ENCODE assay signal across 23 mouse cellular contexts in genomic region chr13:55163553-55163952, GRCm38 (mm10). TPM values are rescaled to one million over a fixed set of nuclear protein-coding genes. Genes with fewer than 3 reads are reported as not detected.
DNase-seq lines count a peak whose midpoint lies in the region; ATAC-seq and TF ChIP-seq lines count a peak whose summit lies in the region.
"Had no signal": no experiment of that assay in that cellular context is flagged by ENCODE, and none has a peak within 500 bp of the region (broad histone marks: within the 10 kb centered on the region; RNA-seq: fewer than 3 reads in every experiment).

No protein-coding gene starts in this region.

- peaks cover 10% of the 10 kb centered on the region for H3K4me1 ChIP-seq in kidney, embryonic 16.5 days (ENCODE audit: insufficient read depth, low read length)
- no peaks in the 10 kb centered on the region for H3K4me1 ChIP-seq in intestine, embryonic 16.5 days (ENCODE audit: control insufficient read depth, insufficient read depth, low read length)
- no peaks in the 10 kb centered on the region for H3K4me1 ChIP-seq in thymus, adult 2 months (replicated peaks; ENCODE audit: control insufficient read depth, insufficient read depth, low read length)
- H3K4me1 ChIP-seq: embryonic facial prominence, embryonic 13.5 days; heart, embryonic 10.5 days; limb, embryonic 15.5 days had no signal

- no peak for TF ChIP-seq POLR2A in thymus, adult 2 months (IDR thresholded peaks at IDR 0.05; ENCODE audit: control insufficient read depth, extremely low read depth, insufficient read depth, low read length, poor library complexity)

- no peak for TF ChIP-seq CTCF in thymus, adult 2 months (IDR thresholded peaks at IDR 0.05; ENCODE audit: borderline replicate concordance, control insufficient read depth, extremely low read depth, insufficient read depth, low read length, poor library complexity)

- no peaks in the 10 kb centered on the region for H3K9me3 ChIP-seq in kidney, embryonic 16.5 days (ENCODE audit: low read length)
- H3K9me3 ChIP-seq in intestine, embryonic 16.5 days (ENCODE audit: control insufficient read depth, low read length), result no peaks in the 10 kb centered on the region
- H3K9me3 ChIP-seq: embryonic facial prominence, embryonic 13.5 days; heart, embryonic 10.5 days; limb, embryonic 15.5 days; midbrain, embryonic 13.5 days; neural tube, embryonic 15.5 days had no signal

- no peak overlapping the region for H3K27ac ChIP-seq in kidney, embryonic 16.5 days (ENCODE audit: low read length)
- no peak overlapping the region for H3K27ac ChIP-seq in intestine, embryonic 16.5 days (ENCODE audit: low read length)
- H3K27ac ChIP-seq in thymus, adult 2 months (ENCODE audit: control insufficient read depth, insufficient read depth, low read length), result no peak overlapping the region
- H3K27ac ChIP-seq: embryonic facial prominence, embryonic 13.5 days; heart, embryonic 10.5 days; limb, embryonic 15.5 days; midbrain, embryonic 13.5 days; neural tube, embryonic 15.5 days had no signal

- H3K4me3 ChIP-seq in kidney, embryonic 16.5 days (ENCODE audit: low read length), result no peak overlapping the region
- no peak overlapping the region for H3K4me3 ChIP-seq in intestine, embryonic 16.5 days (ENCODE audit: low read length)
- no peak overlapping the region for H3K4me3 ChIP-seq in thymus, adult 2 months (ENCODE audit: control insufficient read depth, insufficient read depth, low read length)
- H3K4me3 ChIP-seq: embryonic facial prominence, embryonic 13.5 days; heart, embryonic 10.5 days; limb, embryonic 15.5 days; midbrain, embryonic 13.5 days; myocyte; neural tube, embryonic 15.5 days had no signal

- no peak overlapping the region for H3K4me2 ChIP-seq in kidney, embryonic 16.5 days (replicated peaks; ENCODE audit: low read depth, low read length)
- no peak overlapping the region for H3K4me2 ChIP-seq in intestine, embryonic 16.5 days (ENCODE audit: low read depth, low read length)
- H3K4me2 ChIP-seq: embryonic facial prominence, embryonic 13.5 days; limb, embryonic 15.5 days; midbrain, embryonic 13.5 days; neural tube, embryonic 15.5 days had no signal

- no peaks in the 10 kb centered on the region for H3K27me3 ChIP-seq in kidney, embryonic 16.5 days (ENCODE audit: insufficient read depth, low read length)
- no peaks in the 10 kb centered on the region for H3K27me3 ChIP-seq in intestine, embryonic 16.5 days (replicated peaks; ENCODE audit: control insufficient read depth, insufficient read depth, low read length)
- H3K27me3 ChIP-seq in thymus, adult 2 months (ENCODE audit: control insufficient read depth, insufficient read depth, low read length), result no peaks in the 10 kb centered on the region
- H3K27me3 ChIP-seq: embryonic facial prominence, embryonic 13.5 days; limb, embryonic 15.5 days; midbrain, embryonic 13.5 days; neural tube, embryonic 15.5 days had no signal

- ATAC-seq in kidney, embryonic 16.5 days (ENCODE audit: low FRiP score, low TSS enrichment), result 0 out of 2 replicates have a peak, but pooled peaks have one; percentile 17
- peak; percentile 41; the same call in 1 of the 2 replicates for ATAC-seq in intestine, embryonic 16.5 days
- ATAC-seq: midbrain, embryonic 13.5 days had no signal

- intact Hi-C loops in left cerebral cortex, postnatal 36 days (cut with DNase I), result no loop called here

- DNase-seq in kidney, adult 11 months, result no peak
- peak; percentile 54 to 63 for DNase-seq in kidney, postnatal 25 days
- DNase-seq in lung, postnatal 14 days, result peak; percentile 67
- DNase-seq in left cerebral cortex, postnatal 36 days (ENCODE audit: low spot score in 2 of 2), result no peak
- no peak for DNase-seq in thymus, adult 2 months
- DNase-seq in adrenal gland, postnatal 14 days, result no peak
- DNase-seq: cerebellum, adult 8-10 months; gastrocnemius, postnatal 14 days; layer of hippocampus, adult 9-11 months had no signal

- WGBS in kidney, embryonic 16.5 days, result 50% methylated on average over 5 of the region's 5 CpGs
- WGBS in intestine, embryonic 16.5 days, result 37% methylated on average over 5 of the region's 5 CpGs
- WGBS in thymus, adult 2 months, result 86% methylated on average over 5 of the region's 5 CpGs

- peaks cover 29% of the 10 kb centered on the region; the same call in 1 of the 2 replicates for H3K36me3 ChIP-seq in kidney, embryonic 16.5 days (ENCODE audit: insufficient read depth, low read length)
- H3K36me3 ChIP-seq in intestine, embryonic 16.5 days (ENCODE audit: control insufficient read depth, insufficient read depth, low read length), result peaks cover 5% of the 10 kb centered on the region
- no peaks in the 10 kb centered on the region for H3K36me3 ChIP-seq in thymus, adult 2 months (ENCODE audit: control insufficient read depth, insufficient read depth, low read length)
- H3K36me3 ChIP-seq: embryonic facial prominence, embryonic 13.5 days; heart, embryonic 10.5 days; limb, embryonic 15.5 days; midbrain, embryonic 13.5 days; neural tube, embryonic 15.5 days had no signal

- H3K9ac ChIP-seq in kidney, embryonic 16.5 days (replicated peaks; ENCODE audit: low read length), result no peak overlapping the region
- H3K9ac ChIP-seq in intestine, embryonic 16.5 days (ENCODE audit: low read depth, low read length), result no peak overlapping the region
- H3K9ac ChIP-seq: embryonic facial prominence, embryonic 13.5 days; limb, embryonic 15.5 days; midbrain, embryonic 13.5 days; neural tube, embryonic 15.5 days had no signal

RNA-seq across cellular contexts. Expression of gene Fgfr4, which starts 11.1 kb away (rescaled TPM):
- 21.8 and 23.0 TPM in 2 replicates for polyA plus RNA-seq in kidney, embryonic 16.5 days (2015; fragmentation: Nextera tagmentation; extraction: Ambion mirVana)
- 11.7 and 12.4 TPM in 2 replicates for polyA plus RNA-seq in intestine, embryonic 16.5 days (2015; fragmentation: Nextera tagmentation; extraction: Ambion mirVana)
- under 1 TPM; 0.18 to 0.30 TPM for total RNA-seq in left cerebral cortex, postnatal 36 days (2021)
- 0.50 and 0.63 TPM in 2 replicates for polyA plus RNA-seq in thymus, adult 2 months (2012; rRNA removed)
- total RNA-seq in adrenal gland, postnatal 14 days (2021), result 39.2 and 46.7 TPM in 2 replicates
- total RNA-seq: hematopoietic stem cell, adult 5-6 weeks had no signal

RNA-seq across cellular contexts. Expression of gene Gm17617, which starts 30.2 kb away (rescaled TPM):
- not detected in 2 replicates for polyA plus RNA-seq in kidney, embryonic 16.5 days (2015; fragmentation: Nextera tagmentation; extraction: Ambion mirVana)
- not detected in 2 replicates for polyA plus RNA-seq in intestine, embryonic 16.5 days (2015; fragmentation: Nextera tagmentation; extraction: Ambion mirVana)
- total RNA-seq in left cerebral cortex, postnatal 36 days (2021), result not detected
- not detected in 2 replicates for polyA plus RNA-seq in thymus, adult 2 months (2012; rRNA removed)
- not detected in 2 replicates for total RNA-seq in adrenal gland, postnatal 14 days (2021)
- total RNA-seq: adrenal gland, postnatal 4 days; ES-E14; gastrocnemius, postnatal 14 days; hematopoietic stem cell, adult 5-6 weeks; left cerebral cortex, adult 8-10 months had no signal
- polyA plus RNA-seq: cortical plate, adult 2 months; embryonic facial prominence, embryonic 13.5 days; heart, embryonic 10.5 days; limb, embryonic 15.5 days; midbrain, embryonic 13.5 days; myocyte; neural tube, embryonic 15.5 days; urinary bladder, adult 2 months had no signal

RNA-seq across cellular contexts. Expression of gene Nsd1, which starts 46.0 kb away (rescaled TPM):
- 49.6 and 58.6 TPM in 2 replicates for polyA plus RNA-seq in kidney, embryonic 16.5 days (2015; fragmentation: Nextera tagmentation; extraction: Ambion mirVana)
- 33.1 and 37.1 TPM in 2 replicates for polyA plus RNA-seq in intestine, embryonic 16.5 days (2015; fragmentation: Nextera tagmentation; extraction: Ambion mirVana)
- total RNA-seq in left cerebral cortex, postnatal 36 days (2021), result 100 to 1,000 TPM; 105 to 134 TPM
- 32.8 and 38.6 TPM in 2 replicates for polyA plus RNA-seq in thymus, adult 2 months (2012; rRNA removed)
- total RNA-seq in adrenal gland, postnatal 14 days (2021), result 120 and 132 TPM in 2 replicates

RNA-seq across cellular contexts. Expression of gene Zfp346, which starts 58.4 kb away (rescaled TPM):
- polyA plus RNA-seq in kidney, embryonic 16.5 days (2015; fragmentation: Nextera tagmentation; extraction: Ambion mirVana), result 19.6 and 22.7 TPM in 2 replicates
- polyA plus RNA-seq in intestine, embryonic 16.5 days (2015; fragmentation: Nextera tagmentation; extraction: Ambion mirVana), result 11.2 and 12.5 TPM in 2 replicates
- 10 to 100 TPM; 39.0 to 47.3 TPM for total RNA-seq in left cerebral cortex, postnatal 36 days (2021)
- polyA plus RNA-seq in thymus, adult 2 months (2012; rRNA removed), result 32.2 and 38.7 TPM in 2 replicates
- total RNA-seq in adrenal gland, postnatal 14 days (2021), result 44.7 and 45.0 TPM in 2 replicates

Comparison
In these comparisons a context has a peak if more than half of its experiments do, and no peak if none do; other contexts are left out.
1. DNase-seq: peak in kidney, postnatal 25 days (2 of 2) and lung, postnatal 14 days (single experiment); none in kidney, adult 11 months (single experiment), left cerebral cortex, postnatal 36 days (0 of 2), thymus, adult 2 months (single experiment) and adrenal gland, postnatal 14 days (single experiment).